Mouse (Mus musculus) myocyte (in vitro differentiated cells): ENCODE data around the gene Gm1113.

ENCODE experiments used
- CEBPB ChIP-seq: IDR thresholded peaks from 2 replicates; pipeline ENCODE4 v1.6.1; 2011; ENCODE audit warnings: mild to moderate bottlenecking, moderate library complexity; ENCODE audit not compliant: poor library complexity, insufficient read depth, severe bottlenecking
- E2F4 ChIP-seq: IDR thresholded peaks from one replicate; pipeline ENCODE4 v1.6.1; 2011; ENCODE audit warnings: mild to moderate bottlenecking, control low read depth, moderate library complexity; ENCODE audit not compliant: insufficient read depth
- MAX ChIP-seq: IDR thresholded peaks from one replicate; pipeline ENCODE4 v1.6.1; 2011; ENCODE audit warnings: low read depth, mild to moderate bottlenecking, control low read depth
- MYOD1 ChIP-seq, 3 experiments: IDR thresholded peaks; one replicate each; pipeline ENCODE4 v1.6.1; 2011; ENCODE audit warnings: control low read depth in 2 of 3, low read depth in 2 of 3, mild to moderate bottlenecking in 2 of 3, moderate library complexity in 1 of 3; ENCODE audit not compliant: insufficient read length in 2 of 3, control insufficient read depth in 1 of 3
- MYOG ChIP-seq, 3 experiments: IDR thresholded peaks; one replicate each; pipeline ENCODE4 v1.6.1; 2011; ENCODE audit warnings: control low read depth in 2 of 3, low read depth in 2 of 3, mild to moderate bottlenecking in 2 of 3; ENCODE audit not compliant: insufficient read length in 2 of 3, control insufficient read depth in 1 of 3, insufficient read depth in 1 of 3
- POLR2A ChIP-seq: IDR thresholded peaks from one replicate; pipeline ENCODE4 v1.6.1; 2011; ENCODE audit warnings: low read depth, mild to moderate bottlenecking, control low read depth, moderate library complexity; ENCODE audit not compliant: insufficient read length
- POLR2AphosphoS2 ChIP-seq: IDR thresholded peaks from one replicate; pipeline ENCODE4 v1.6.1; 2011; ENCODE audit warnings: low read depth, control low read depth; ENCODE audit not compliant: insufficient read length
- REST ChIP-seq: IDR thresholded peaks from one replicate; pipeline ENCODE4 v1.6.1; 2011; ENCODE audit warnings: mild to moderate bottlenecking, control low read depth, moderate library complexity; ENCODE audit not compliant: insufficient read depth, insufficient read length
- SRF ChIP-seq: IDR thresholded peaks from one replicate; pipeline ENCODE4 v1.6.1; 2011; ENCODE audit warnings: low read depth; ENCODE audit not compliant: control insufficient read depth, insufficient read length
- TCF12 ChIP-seq: IDR thresholded peaks from one replicate; pipeline ENCODE4 v1.6.1; 2011; ENCODE audit warnings: mild to moderate bottlenecking, control low read depth; ENCODE audit not compliant: poor library complexity, insufficient read depth, severe bottlenecking
- TCF3 ChIP-seq: IDR thresholded peaks from one replicate; pipeline ENCODE4 v1.6.1; 2011; ENCODE audit warnings: low read depth, control low read depth; ENCODE audit not compliant: insufficient read length

DNA sequence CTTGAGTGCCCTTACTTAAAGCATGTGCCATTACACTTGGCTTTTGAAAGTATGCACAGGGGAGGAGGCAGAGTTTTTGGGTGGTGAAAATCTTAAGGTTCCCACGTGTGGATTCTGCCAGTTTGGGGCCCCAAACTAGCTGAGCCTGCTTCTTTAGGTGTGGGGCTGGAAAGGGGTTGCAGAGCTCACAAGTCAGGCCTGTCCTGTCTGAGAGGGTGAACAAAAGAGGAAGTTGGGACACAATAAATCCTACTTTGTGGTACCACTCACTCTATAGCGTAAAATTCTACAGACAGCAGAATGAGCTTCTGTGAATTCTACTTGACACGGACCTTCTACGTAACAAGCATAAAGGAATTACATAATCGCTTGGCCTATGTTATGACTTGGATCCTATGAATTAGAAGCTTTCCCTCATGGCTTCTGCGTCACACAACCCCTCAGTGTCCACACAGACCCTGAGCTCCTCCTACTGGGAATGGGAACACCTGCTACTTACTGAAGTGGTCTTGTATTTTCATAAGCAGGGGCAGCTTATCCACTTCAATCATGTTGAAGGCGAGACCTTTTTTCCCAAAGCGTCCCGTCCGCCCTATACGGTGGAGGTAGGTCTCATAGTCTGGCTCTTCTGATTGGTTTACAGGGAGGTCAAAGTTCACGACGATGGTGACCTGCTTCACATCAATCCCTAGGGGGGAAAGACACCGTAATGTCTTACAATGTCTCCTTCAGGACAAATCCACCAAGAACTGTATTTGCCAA is 25.2 kb upstream of the Gm1113 start:
- TF ChIP-seq POLR2A (no peak), MYOD1 (IDR thresholded peaks at IDR 0.05; ENCODE audit: control insufficient read depth in 1 of 3, insufficient read length in 2 of 3, low read depth in 2 of 3) (no peak), REST (no peak), CEBPB (no peak), MAX (no peak), MYOG (IDR thresholded peaks at IDR 0.05; ENCODE audit: control insufficient read depth in 1 of 3, insufficient read depth in 1 of 3, insufficient read length in 2 of 3, low read depth in 2 of 3) (no peak), TCF12 (no peak), POLR2AphosphoS2 (no peak), TCF3 (no peak), SRF (no peak), E2F4 (no peak)
